In genomic region chr11:114544212-114544611, GRCm38 (mm10) we compare ENCODE assay signal across 17 mouse cellular contexts.
A peak's percentile ranks its signal among the peaks of the same experiment; 100 is the strongest.
DNase-seq lines count a peak whose midpoint lies in the region; ATAC-seq lines count a peak whose summit lies in the region.
"Had no signal": no experiment of that assay in that cellular context is flagged by ENCODE, and none has a peak within 500 bp of the region (broad histone marks: within the 10 kb centered on the region; RNA-seq: fewer than 3 reads in every experiment).

No protein-coding gene starts in this region.

- no peak overlapping the region for H3K27ac ChIP-seq in kidney, embryonic 15.5 days
- H3K27ac ChIP-seq in neural tube, embryonic 12.5 days: no peak overlapping the region
- H3K27ac ChIP-seq in forebrain, embryonic 16.5 days (ENCODE audit: low read length): no peak overlapping the region
- H3K27ac ChIP-seq in neural tube, embryonic 13.5 days (replicated peaks): 0 out of 2 replicates have a peak overlapping the region, but pooled peaks have one; percentile 3
- H3K27ac ChIP-seq: heart, adult 2 months; kidney, postnatal 0 days had no signal

- H3K4me2 ChIP-seq in kidney, embryonic 15.5 days: no peak overlapping the region
- no peak overlapping the region for H3K4me2 ChIP-seq in neural tube, embryonic 12.5 days (replicated peaks)
- H3K4me2 ChIP-seq in forebrain, embryonic 16.5 days (ENCODE audit: low read length): no peak overlapping the region
- H3K4me2 ChIP-seq in neural tube, embryonic 13.5 days: no peak overlapping the region
- H3K4me2 ChIP-seq: liver, embryonic 11.5 days had no signal

- ATAC-seq in kidney, embryonic 15.5 days (replicated peaks; ENCODE audit: low FRiP score): 0 out of 2 replicates have a peak, but pooled peaks have one; percentile 52
- ATAC-seq in neural tube, embryonic 12.5 days (ENCODE audit: low FRiP score, low read depth): peak; percentile 61; the same call in 1 of the 2 replicates
- peak; percentile 52 for ATAC-seq in forebrain, embryonic 16.5 days
- ATAC-seq in neural tube, embryonic 13.5 days (ENCODE audit: low read depth): peak; percentile 85
- no peak for ATAC-seq in CD4-positive, CD25-positive, alpha-beta regulatory T cell, adult 4 months
- ATAC-seq: inflammation-experienced regulatory T-cells, adult 6 months had no signal

- H3K9ac ChIP-seq in kidney, embryonic 15.5 days: no peak overlapping the region
- no peak overlapping the region for H3K9ac ChIP-seq in neural tube, embryonic 12.5 days
- H3K9ac ChIP-seq in forebrain, embryonic 16.5 days (replicated peaks; ENCODE audit: low read depth, low read length): no peak overlapping the region
- no peak overlapping the region for H3K9ac ChIP-seq in neural tube, embryonic 13.5 days

- H3K4me3 ChIP-seq in kidney, embryonic 15.5 days (replicated peaks): no peak overlapping the region
- no peak overlapping the region for H3K4me3 ChIP-seq in neural tube, embryonic 12.5 days
- H3K4me3 ChIP-seq in forebrain, embryonic 16.5 days (replicated peaks; ENCODE audit: low read length): no peak overlapping the region
- H3K4me3 ChIP-seq in neural tube, embryonic 13.5 days: no peak overlapping the region
- H3K4me3 ChIP-seq: erythroblast, embryonic 14.5 days; heart, adult 2 months had no signal

- WGBS in kidney, embryonic 15.5 days: 55% methylated on average over 3 of the region's 3 CpGs
- 46% methylated on average over 3 of the region's 3 CpGs for whole genome bisulfite sequencing in neural tube, embryonic 12.5 days
- WGBS in forebrain, embryonic 16.5 days: 58% methylated on average over 3 of the region's 3 CpGs
- WGBS in neural tube, embryonic 13.5 days: 35% methylated on average over 3 of the region's 3 CpGs

- no peaks in the 10 kb centered on the region for H3K27me3 ChIP-seq in kidney, embryonic 15.5 days
- H3K27me3 ChIP-seq in neural tube, embryonic 12.5 days (replicated peaks): no peaks in the 10 kb centered on the region
- no peaks in the 10 kb centered on the region for H3K27me3 ChIP-seq in forebrain, embryonic 16.5 days (replicated peaks; ENCODE audit: control insufficient read depth, insufficient read depth, low read length)
- H3K27me3 ChIP-seq in neural tube, embryonic 13.5 days: no peaks in the 10 kb centered on the region

- no peaks in the 10 kb centered on the region for H3K36me3 ChIP-seq in kidney, embryonic 15.5 days
- H3K36me3 ChIP-seq in neural tube, embryonic 12.5 days: no peaks in the 10 kb centered on the region
- H3K36me3 ChIP-seq in forebrain, embryonic 16.5 days (ENCODE audit: control insufficient read depth, insufficient read depth): no peaks in the 10 kb centered on the region
- H3K36me3 ChIP-seq in neural tube, embryonic 13.5 days: no peaks in the 10 kb centered on the region

- H3K9me3 ChIP-seq in kidney, embryonic 15.5 days (replicated peaks): peaks cover 5% of the 10 kb centered on the region
- 0 out of 2 replicates have a peak, but pooled peaks cover 8% of the 10 kb centered on the region for H3K9me3 ChIP-seq in neural tube, embryonic 12.5 days
- no peaks in the 10 kb centered on the region for H3K9me3 ChIP-seq in forebrain, embryonic 16.5 days (ENCODE audit: control insufficient read depth, low read length)
- H3K9me3 ChIP-seq in neural tube, embryonic 13.5 days: no peaks in the 10 kb centered on the region

- no peak for DNase-seq in kidney, postnatal 36 days
- no peak for DNase-seq in neural tube, embryonic 10.5 days (ENCODE audit: extremely low spot score, low spot score)
- DNase-seq in cerebellum, postnatal 14 days: no peak
- DNase-seq: adrenal gland, postnatal 10 days; cerebellum, adult 8-10 months; heart, adult 2 months; right cerebral cortex, postnatal 14 days; thymus, postnatal 36 days had no signal

- no peaks in the 10 kb centered on the region for H3K4me1 ChIP-seq in kidney, embryonic 15.5 days
- peaks cover 14% of the 10 kb centered on the region; the same call in 1 of the 2 replicates for H3K4me1 ChIP-seq in neural tube, embryonic 12.5 days
- H3K4me1 ChIP-seq in forebrain, embryonic 16.5 days (replicated peaks; ENCODE audit: control insufficient read depth, insufficient read depth, low read length): peaks cover 4% of the 10 kb centered on the region; the same call in 1 of the 2 replicates
- H3K4me1 ChIP-seq in neural tube, embryonic 13.5 days (replicated peaks): peaks cover 20% of the 10 kb centered on the region
